8 mouse cellular contexts compared by ENCODE assay signal in the genomic region with DNA sequence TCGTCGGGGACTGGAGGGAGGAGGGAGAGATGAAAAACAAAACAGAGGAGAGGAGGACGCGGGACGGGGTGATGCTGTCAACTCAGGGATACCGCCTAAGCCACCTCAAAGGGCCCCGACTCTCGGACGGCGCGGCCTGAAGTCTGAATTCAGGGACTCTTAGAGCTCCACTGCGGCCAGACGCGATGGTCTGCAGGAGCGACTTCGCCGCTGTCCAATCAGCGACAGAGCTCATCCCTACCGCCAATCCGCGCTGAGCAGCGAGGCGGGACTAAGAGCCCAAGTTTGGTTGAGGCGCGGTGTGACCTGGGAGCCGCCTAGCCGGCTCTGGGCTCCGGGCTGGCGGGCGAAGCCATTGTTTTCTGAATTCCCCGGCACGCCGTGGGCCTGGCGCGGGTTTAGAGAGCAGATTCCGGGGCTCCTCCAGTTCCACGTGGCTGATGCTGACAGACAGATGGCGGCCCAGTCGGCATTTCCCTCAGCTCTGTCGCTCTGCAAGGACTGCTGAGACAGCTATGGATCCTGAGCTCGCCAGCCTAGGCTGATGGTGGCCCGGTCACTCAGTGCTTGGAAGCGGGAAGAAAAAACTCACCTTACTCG. TPM values are rescaled to one million over a fixed set of nuclear protein-coding genes. Genes with fewer than 3 reads are reported as not detected.
DNase-seq lines count a peak whose midpoint lies in the region; ATAC-seq lines count a peak whose summit lies in the region.

No protein-coding gene starts in this region.

- H3K9ac ChIP-seq in intestine, embryonic 14.5 days (ENCODE audit: low read length): peak overlapping the region; percentile 94

- H3K27ac ChIP-seq in intestine, embryonic 14.5 days (ENCODE audit: low read depth): peak overlapping the region; percentile 98

- peak; percentile 91 to 94 for DNase-seq in adrenal gland, adult 18-20 months (ENCODE audit: low spot score in 2 of 2)
- DNase-seq in embryo, embryonic 11 days: peak; percentile 99
- peak; percentile 98 for DNase-seq in gastrocnemius, postnatal 25 days
- peak; percentile 98 for DNase-seq in intestine, embryonic 14.5 days (ENCODE audit: low spot score)
- peak; percentile 97 to 98 for DNase-seq in left cerebral cortex, postnatal 14 days (ENCODE audit: low spot score in 2 of 2)
- peak; percentile 98 for DNase-seq in mesoderm, embryonic 11.5 days (ENCODE audit: low read depth, low spot score)
- DNase-seq in right cerebral cortex, postnatal 36 days (ENCODE audit: low spot score in 2 of 2): peak; percentile 96 to 97
- DNase-seq in yolk sac, embryonic 10.5 days (ENCODE audit: low spot score): peak; percentile 97

- 1% methylated on average over 44 of the region's 44 CpGs for WGBS in intestine, embryonic 14.5 days

- peak overlapping the region; percentile 65 for H3K4me3 ChIP-seq in intestine, embryonic 14.5 days (ENCODE audit: low read depth, low read length)

- H3K4me2 ChIP-seq in intestine, embryonic 14.5 days (ENCODE audit: low read length): peak overlapping the region; percentile 67

- intact Hi-C loops in left cerebral cortex, postnatal 14 days (cut with DNase I): loop anchor here (1.0 to 5.0 kb wide), 2 partner anchors 35 to 40 kb away; no protein-coding TSS in a partner anchor

- ATAC-seq in intestine, embryonic 14.5 days (replicated peaks; ENCODE audit: low FRiP score, low TSS enrichment, low read depth): peak; percentile 100

- H3K9me3 ChIP-seq in intestine, embryonic 14.5 days (ENCODE audit: control insufficient read depth, low read length): no peaks in the 10 kb centered on the region

- H3K27me3 ChIP-seq in intestine, embryonic 14.5 days (replicated peaks; ENCODE audit: control insufficient read depth, insufficient read depth, low read length): no peaks in the 10 kb centered on the region

- peaks cover 11% of the 10 kb centered on the region for H3K36me3 ChIP-seq in intestine, embryonic 14.5 days (ENCODE audit: control insufficient read depth, insufficient read depth, low read length)

- H3K4me1 ChIP-seq in intestine, embryonic 14.5 days (replicated peaks; ENCODE audit: control insufficient read depth, insufficient read depth, low read length): peaks cover 9% of the 10 kb centered on the region; the same call in 1 of the 2 replicates

RNA-seq across cellular contexts. Expression of a gene that starts 39.8 kb away (rescaled TPM):
- total RNA-seq in adrenal gland, adult 18-20 months (2021): 1,000 to 10,000 TPM in 1 of 2 experiments, 100 to 1,000 TPM in 1; 957 to 1,079 TPM
- 100 to 1,000 TPM; 617 to 661 TPM for total RNA-seq in gastrocnemius, postnatal 25 days (2021)
- 833 and 948 TPM in 2 replicates for polyA plus RNA-seq in intestine, embryonic 14.5 days (2014; fragmentation: Nextera tagmentation; extraction: Ambion mirVana)
- 100 to 1,000 TPM; 725 to 796 TPM for total RNA-seq in left cerebral cortex, postnatal 14 days (2021)

Comparison
In these comparisons a context has a peak if more than half of its experiments do, and no peak if none do; other contexts are left out.
1. Peak in every context shown above with its lines: DNase-seq, ATAC-seq, H3K4me3 ChIP-seq and H3K27ac ChIP-seq.